Mouse (Mus musculus) liver, embryonic 11.5 days (tissue): ENCODE data around the gene Fxyd5. TPM values are rescaled to one million over a fixed set of nuclear protein-coding genes. Genes with fewer than 3 reads are reported as not detected.

Experiments used
- ATAC-seq: fragments of 200-750 bp; cut with Nextera tagmentation; replicated peaks from 2 replicates; pipeline ENCODE4 v1.8.0; 2017; ENCODE audit warnings: moderate number of reproducible peaks, mild to moderate bottlenecking, moderate TSS enrichment, moderate library complexity; ENCODE audit not compliant: low FRiP score
- DNase-seq: peaks from one replicate; pipeline ENCODE4 v3.0.0-alpha.2; 2017; ENCODE audit warnings: low spot score
- H3K27ac ChIP-seq: fragments of 300-500 bp; sonication (generic); 2 replicates; pipeline ENCODE4 v1.5.1; 2014; ENCODE audit warnings: mild to moderate bottlenecking, low read depth, low read length, control low read depth
- H3K27me3 ChIP-seq: fragments of 300-500 bp; sonication (generic); replicated peaks from 2 replicates; pipeline ENCODE4 v1.6.1; 2014; ENCODE audit warnings: low read length, mixed read lengths; ENCODE audit not compliant: control insufficient read depth, insufficient read depth
- H3K36me3 ChIP-seq: fragments of 300-500 bp; sonication (generic); 2 replicates; pipeline ENCODE4 v1.6.1; 2014; ENCODE audit warnings: mild to moderate bottlenecking, low read length, moderate library complexity, mixed read lengths; ENCODE audit not compliant: control insufficient read depth, insufficient read depth
- H3K4me1 ChIP-seq: fragments of 300-500 bp; sonication (generic); replicated peaks from 2 replicates; pipeline ENCODE4 v1.6.1; 2014; ENCODE audit warnings: low read length, mixed read lengths; ENCODE audit not compliant: control insufficient read depth, insufficient read depth
- H3K4me2 ChIP-seq: fragments of 300-500 bp; sonication (generic); 2 replicates; pipeline ENCODE4 v1.6.1; 2014; ENCODE audit warnings: mild to moderate bottlenecking, control low read depth, moderate library complexity
- H3K4me3 ChIP-seq: fragments of 300-500 bp; sonication (generic); 2 replicates; pipeline ENCODE4 v1.5.1; 2014; ENCODE audit warnings: low read depth, low read length, control low read depth
- H3K9ac ChIP-seq: fragments of 300-500 bp; sonication (generic); 2 replicates; pipeline ENCODE4 v1.6.1; 2014; ENCODE audit warnings: low read depth, low read length, control low read depth
- H3K9me3 ChIP-seq: fragments of 300-500 bp; sonication (generic); 2 replicates; pipeline ENCODE4 v1.6.1; 2016; ENCODE audit warnings: low read length, inconsistent platforms, mixed read lengths; ENCODE audit not compliant: control insufficient read depth
- WGBS: fragments of 180-500 bp; shearing (Covaris S2); extraction: QIAGEN DNeasy Blood & Tissue Kit; methylation state at CpG from one replicate; pipeline ENCODE4 v1.1.7; 2014; 5-methylcytosine and 5-hydroxymethylcytosine counted together
- polyA plus RNA-seq: library from polyadenylated mRNA; unstranded; fragments of >200 nt; fragmentation: Nextera tagmentation; extraction: Ambion mirVana; gene quantifications from 2 replicates; pipeline ENCODE4 v1.2.1, GENCODE M21; 2014

The Fxyd5 gene
- polyA plus RNA-seq, 1 experiment from 2014 or later, result 28.1 TPM

DNA sequence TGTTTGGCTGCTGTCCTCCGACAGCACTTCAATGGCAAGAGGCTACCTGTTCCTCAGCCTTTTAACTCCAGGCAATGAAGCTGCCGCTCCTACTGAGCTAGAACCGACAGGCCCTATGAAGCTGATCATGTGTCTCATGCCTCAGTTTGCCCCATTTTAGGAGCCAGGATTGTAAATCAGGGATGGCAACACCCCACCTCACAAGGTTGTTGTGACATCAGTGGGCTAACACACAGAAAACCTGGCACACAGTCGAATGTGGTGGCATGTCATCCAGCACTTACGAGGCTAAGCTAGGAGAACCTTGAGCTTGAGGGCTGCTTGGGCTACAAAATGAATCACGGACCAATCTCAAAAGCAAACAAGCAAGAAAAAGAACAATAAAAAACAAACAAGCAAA lies 15.9 kb upstream of the Fxyd5 start:
- H3K9me3 ChIP-seq, result no peaks in the 10 kb centered on the region
- H3K36me3 ChIP-seq, result no peaks in the 10 kb centered on the region
- H3K9ac ChIP-seq, result no peak overlapping the region
- no peak overlapping the region for H3K27ac ChIP-seq
- ATAC-seq (no peak), DNase-seq (no peak)
- no peak overlapping the region for H3K4me2 ChIP-seq
- H3K27me3 ChIP-seq, result peaks cover 14% of the 10 kb centered on the region
- H3K4me1 ChIP-seq, result peaks cover 11% of the 10 kb centered on the region
- WGBS, result 80% methylated on average over 6 of the region's 6 CpGs
- H3K4me3 ChIP-seq, result no peak overlapping the region

DNA sequence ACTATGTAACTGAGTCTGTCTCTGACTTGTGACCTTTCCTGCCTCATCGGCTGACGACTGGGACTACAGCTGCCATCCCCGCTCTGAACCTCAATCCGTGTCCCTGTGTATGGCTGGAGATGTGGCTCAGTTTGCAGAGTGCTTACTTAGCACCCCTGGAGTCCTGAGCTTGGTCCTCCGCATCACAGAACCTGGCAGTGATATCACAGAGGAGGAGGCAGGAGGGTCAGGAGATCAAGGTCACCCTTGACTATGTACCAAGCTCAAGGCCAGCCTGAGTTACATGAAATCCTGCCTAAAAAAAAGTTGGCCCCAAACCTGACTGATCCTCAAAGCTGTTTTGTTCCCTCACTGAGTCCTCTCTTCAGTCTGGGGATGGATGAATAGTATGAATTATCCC lies 15.4 kb upstream of the Fxyd5 start:
- Histone ChIP-seq H3K4me3 (no peak overlapping the region), H3K4me2 (no peak overlapping the region), H3K4me1 (peaks cover 11% of the 10 kb centered on the region), H3K9ac (no peak overlapping the region), H3K27ac (no peak overlapping the region), H3K9me3 (no peaks in the 10 kb centered on the region), H3K36me3 (no peaks in the 10 kb centered on the region), H3K27me3 (peaks cover 19% of the 10 kb centered on the region)
- 62% methylated on average over 5 of the region's 5 CpGs for WGBS
- ATAC-seq, result no peak
- DNase-seq, result no peak

DNA sequence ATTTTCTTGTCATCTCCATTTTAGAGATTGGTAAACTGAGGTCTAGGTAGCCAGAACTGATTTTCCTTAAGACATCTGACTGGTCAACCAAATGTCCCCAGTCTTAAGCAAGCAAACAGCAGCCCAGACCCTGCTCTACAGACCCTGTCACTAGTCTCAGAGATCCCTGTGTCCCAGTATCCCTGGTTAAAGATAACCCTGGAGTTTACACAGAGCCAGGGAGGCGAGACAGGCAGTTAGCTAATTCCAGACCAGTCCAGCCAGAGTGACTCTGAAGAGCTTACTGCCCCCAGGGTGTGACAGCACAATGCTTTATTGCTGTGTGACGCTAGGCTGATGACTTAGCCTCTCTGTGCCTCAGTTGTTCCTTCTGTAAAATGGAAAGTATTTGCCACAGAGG lies 14.8 kb upstream of the Fxyd5 start, which contains the start of gene Fxyd1:
Gene Fxyd1, minus strand, starts transcription at position 129 of the 400 bp plus-strand sequence.
- H3K9me3 ChIP-seq, result no peaks in the 10 kb centered on the region
- H3K9ac ChIP-seq, result no peak within 1 kb of the TSS
- WGBS, result 53% methylated on average over 2 of the region's 2 CpGs
- H3K27me3 ChIP-seq, result peaks cover 26% of the 10 kb centered on the region
- ATAC-seq (no peak), DNase-seq (no peak)
- H3K4me3 ChIP-seq, result no peak within 1 kb of the TSS
- no peak within 1 kb of the TSS for H3K4me2 ChIP-seq
- peak within 1 kb of the TSS; percentile 32 for H3K27ac ChIP-seq
- no peaks in the 10 kb centered on the region for H3K36me3 ChIP-seq
- peaks cover 11% of the 10 kb centered on the region for H3K4me1 ChIP-seq

DNA sequence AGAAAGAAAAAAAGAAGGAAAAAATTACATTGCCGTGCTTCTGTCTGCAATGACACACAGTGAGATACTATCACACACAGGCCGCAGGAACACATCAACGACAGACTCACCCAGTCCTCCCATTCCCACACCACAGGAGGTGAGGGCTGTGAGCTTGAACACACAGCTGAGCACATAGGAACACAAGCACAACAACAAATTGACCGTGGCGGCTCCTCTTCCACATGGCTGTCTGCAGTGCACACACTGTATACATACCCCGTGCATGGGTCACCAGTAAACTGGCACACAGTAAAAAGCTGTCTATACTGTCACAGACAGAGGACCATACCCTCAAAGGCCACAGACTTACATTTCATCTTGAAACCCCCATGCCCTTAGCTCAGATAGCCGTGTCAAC lies 14.2 kb upstream of the Fxyd5 start:
- H3K27ac ChIP-seq, result peak overlapping the region; percentile 16; the same call in 1 of the 2 replicates
- 69% methylated on average over 7 of the region's 7 CpGs for WGBS
- no peak overlapping the region for H3K4me2 ChIP-seq
- DNase-seq, result no peak
- H3K36me3 ChIP-seq, result no peaks in the 10 kb centered on the region
- peaks cover 11% of the 10 kb centered on the region for H3K4me1 ChIP-seq
- no peak overlapping the region for H3K9ac ChIP-seq
- H3K27me3 ChIP-seq, result peaks cover 32% of the 10 kb centered on the region
- no peaks in the 10 kb centered on the region for H3K9me3 ChIP-seq
- no peak for ATAC-seq
- no peak overlapping the region for H3K4me3 ChIP-seq

DNA sequence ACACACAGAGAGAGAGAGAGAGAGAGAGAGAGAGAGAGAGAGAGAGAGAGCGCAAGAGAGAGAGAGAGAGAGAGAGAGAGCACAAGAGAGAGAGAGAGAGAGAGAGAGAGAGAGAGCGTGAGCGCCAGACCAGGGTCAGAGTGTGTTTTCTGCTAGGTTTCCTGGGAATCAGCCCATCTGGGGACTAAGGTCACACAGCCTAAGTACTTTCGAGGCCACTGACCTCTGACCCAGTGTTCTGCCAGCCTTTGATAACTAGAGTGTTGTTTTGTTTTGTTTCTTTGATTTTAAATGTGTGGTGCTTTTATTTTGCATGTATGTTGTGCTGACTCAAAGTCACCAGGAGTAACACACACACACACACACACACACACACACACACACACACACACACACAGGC lies 13.6 kb upstream of the Fxyd5 start:
- H3K9me3 ChIP-seq, result no peaks in the 10 kb centered on the region
- no peak overlapping the region for H3K4me3 ChIP-seq
- WGBS, result 39% methylated on average over 3 of the region's 4 CpGs
- H3K4me2 ChIP-seq, result no peak overlapping the region; the same call in 1 of the 2 replicates
- DNase-seq (no peak), ATAC-seq (no peak)
- H3K27ac ChIP-seq, result peak overlapping the region; percentile 30; the same call in 1 of the 2 replicates
- peaks cover 14% of the 10 kb centered on the region for H3K4me1 ChIP-seq
- no peaks in the 10 kb centered on the region for H3K36me3 ChIP-seq
- no peak overlapping the region for H3K9ac ChIP-seq
- peaks cover 38% of the 10 kb centered on the region for H3K27me3 ChIP-seq

DNA sequence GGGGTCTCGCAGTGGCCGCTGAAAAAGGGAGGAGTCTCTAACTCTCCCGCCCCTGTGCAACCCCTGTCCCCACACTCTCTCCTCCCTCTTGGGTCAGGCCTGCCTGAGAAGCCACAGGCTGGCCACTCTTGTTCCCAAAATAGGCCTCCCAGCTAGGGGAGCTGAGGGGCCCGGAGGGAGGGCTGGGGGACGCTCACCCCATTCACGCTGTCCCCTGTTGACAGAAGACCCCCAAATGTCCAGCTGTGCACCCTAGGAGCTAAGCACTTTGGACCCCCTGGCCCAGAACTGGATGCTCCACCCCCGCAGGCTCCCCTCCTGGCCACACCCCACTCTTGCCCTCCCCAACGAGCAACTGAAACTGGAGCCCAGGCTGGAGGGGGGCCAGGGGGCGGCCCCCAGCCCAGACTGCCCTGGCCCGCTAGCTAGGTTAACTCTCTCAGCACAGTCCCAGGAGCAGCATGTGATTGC lies 13.1 kb upstream of the Fxyd5 start:
- H3K27me3 ChIP-seq, result peaks cover 42% of the 10 kb centered on the region
- 0 out of 2 replicates have a peak overlapping the region, but pooled peaks have one; percentile 14 for H3K9ac ChIP-seq
- DNase-seq, result no peak
- H3K4me2 ChIP-seq, result peak overlapping the region; percentile 41
- peak; percentile 61 for ATAC-seq
- peaks cover 14% of the 10 kb centered on the region for H3K4me1 ChIP-seq
- 30% methylated on average over 10 of the region's 10 CpGs for WGBS
- H3K36me3 ChIP-seq, result no peaks in the 10 kb centered on the region
- H3K9me3 ChIP-seq, result no peaks in the 10 kb centered on the region
- H3K4me3 ChIP-seq, result no peak overlapping the region; the same call in 1 of the 2 replicates
- peak overlapping the region; percentile 30 for H3K27ac ChIP-seq

DNA sequence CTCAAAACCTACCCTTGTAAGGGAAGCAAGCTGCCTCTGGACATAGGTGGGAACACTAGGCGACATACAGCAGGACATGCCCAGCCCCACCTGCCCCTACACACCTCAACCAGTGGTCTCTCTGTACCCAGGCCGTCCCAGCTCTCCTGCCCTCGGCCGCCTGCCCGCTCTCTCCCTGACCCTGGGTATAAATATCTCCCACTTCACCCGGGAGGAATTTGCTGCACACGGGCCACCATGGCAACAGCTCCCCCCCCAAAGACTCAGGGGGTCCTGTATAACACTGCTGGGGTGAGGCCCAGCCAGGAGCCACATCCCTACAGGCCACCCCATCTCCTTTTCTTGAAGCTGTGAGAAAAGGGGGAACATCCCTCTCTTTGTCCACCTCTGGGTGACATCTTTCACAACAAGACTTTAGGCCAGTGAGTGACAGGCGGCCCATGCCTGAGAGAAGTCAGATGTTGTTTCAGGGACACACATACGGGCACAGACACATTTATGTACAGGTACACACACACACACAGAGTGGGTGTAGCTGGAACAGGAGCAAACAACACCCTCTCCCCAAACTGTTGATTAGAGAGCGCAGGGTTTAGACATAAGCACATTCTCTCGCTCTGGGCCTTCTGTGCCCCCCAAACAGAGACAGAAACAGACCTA lies 12.5 kb upstream of the Fxyd5 start:
- Histone ChIP-seq H3K9me3 (no peaks in the 10 kb centered on the region), H3K4me3 (no peak overlapping the region), H3K9ac (0 out of 2 replicates have a peak overlapping the region, but pooled peaks have one; percentile 14), H3K27me3 (peaks cover 48% of the 10 kb centered on the region), H3K4me2 (peak overlapping the region; percentile 41), H3K36me3 (no peaks in the 10 kb centered on the region), H3K4me1 (peaks cover 14% of the 10 kb centered on the region), H3K27ac (peak overlapping the region; percentile 30)
- ATAC-seq (no peak), DNase-seq (no peak)
- 55% methylated on average over 11 of the region's 11 CpGs for WGBS

DNA sequence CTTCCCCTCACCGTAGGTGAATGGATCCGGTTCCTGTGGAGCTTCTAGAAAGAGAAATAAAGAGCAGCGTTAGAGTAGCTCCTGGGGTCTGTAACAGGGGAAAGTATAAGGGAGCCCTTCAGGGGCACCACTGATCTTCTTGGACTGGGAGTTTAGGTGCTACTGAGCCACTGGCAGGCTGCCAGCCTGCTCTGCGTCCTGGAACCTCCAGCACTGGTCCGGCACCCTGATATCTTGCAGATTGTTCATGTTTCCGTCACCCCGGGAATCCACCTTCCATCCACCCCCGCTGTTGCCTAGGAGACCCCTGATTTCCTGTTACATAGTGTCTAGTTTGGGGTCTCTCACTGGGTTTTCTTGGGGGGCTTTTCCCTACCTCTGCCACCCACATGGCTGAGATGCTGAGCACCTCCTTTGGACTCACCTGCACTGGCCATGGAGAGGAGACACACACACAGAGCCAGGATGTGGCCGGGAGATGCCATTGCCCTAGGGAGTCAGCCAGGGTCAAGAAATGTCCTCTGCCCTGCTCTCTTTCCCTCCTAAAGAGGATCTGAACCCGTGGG lies 11.7 kb upstream of the Fxyd5 start:
- Histone ChIP-seq H3K9me3 (no peaks in the 10 kb centered on the region), H3K27ac (no peak overlapping the region), H3K4me3 (no peak overlapping the region), H3K27me3 (peaks cover 56% of the 10 kb centered on the region), H3K4me1 (peaks cover 14% of the 10 kb centered on the region), H3K4me2 (no peak overlapping the region), H3K9ac (no peak overlapping the region), H3K36me3 (no peaks in the 10 kb centered on the region)
- DNase-seq, result no peak
- no peak for ATAC-seq
- WGBS, result 41% methylated on average over 10 of the region's 10 CpGs
